Mouse (Mus musculus): Measurements from ENCODE around the gene Slc10a4. TPM values are rescaled to one million over a fixed set of nuclear protein-coding genes. Genes with fewer than 3 reads are reported as not detected.

The Slc10a4 gene
- total and polyA plus RNA-seq, 2 experiments from 2014 or later: 14.2 to 27.0 TPM

- DNase-seq (no peak), ATAC-seq (no peak)
- Histone ChIP-seq H3K9me3 (ENCODE audit: low read length) (no peaks in the 10 kb centered on the region), H3K27ac (ENCODE audit: low read depth, low read length) (no peak overlapping the region), H3K36me3 (ENCODE audit: insufficient read depth) (peaks cover 55% of the 10 kb centered on the region), H3K4me1 (ENCODE audit: insufficient read depth) (no peaks in the 10 kb centered on the region), H3K4me2 (ENCODE audit: low read depth) (no peak overlapping the region), H3K9ac (no peak overlapping the region), H3K27me3 (ENCODE audit: insufficient read depth, low read length) (no peaks in the 10 kb centered on the region), H3K4me3 (ENCODE audit: low read depth, low read length) (no peak overlapping the region)
- peak; percentile 42 for TF ChIP-seq CTCF (IDR thresholded peaks at IDR 0.05; ENCODE audit: low read depth)
- 89% methylated on average over 6 of the region's 6 CpGs for WGBS
Observed at GRCm38 (mm10) chr5:73056457-73056856, 49.8 kb downstream of the Slc10a4 start.

- no peaks in the 10 kb centered on the region for H3K4me1 ChIP-seq (ENCODE audit: insufficient read depth)
- no peak overlapping the region for H3K4me2 ChIP-seq (ENCODE audit: low read depth)
- ATAC-seq (no peak), DNase-seq (no peak)
- H3K27me3 ChIP-seq (ENCODE audit: insufficient read depth, low read length): no peaks in the 10 kb centered on the region
- H3K9ac ChIP-seq: no peak overlapping the region
- H3K27ac ChIP-seq (ENCODE audit: low read depth, low read length): no peak overlapping the region
- no peaks in the 10 kb centered on the region for H3K9me3 ChIP-seq (ENCODE audit: low read length)
- TF ChIP-seq CTCF (IDR thresholded peaks at IDR 0.05; ENCODE audit: low read depth): no peak
- H3K4me3 ChIP-seq (ENCODE audit: low read depth, low read length): no peak overlapping the region
- peaks cover 51% of the 10 kb centered on the region for H3K36me3 ChIP-seq (ENCODE audit: insufficient read depth)
- 96% methylated on average over 5 of the region's 5 CpGs for WGBS
Observed at GRCm38 (mm10) chr5:73056937-73057336, 50.3 kb downstream of the Slc10a4 start.

- H3K9ac ChIP-seq: no peak overlapping the region
- 14% methylated on average over 11 of the region's 11 CpGs for WGBS
Observed at GRCm38 (mm10) chr5:73061506-73062155, 54.9 kb downstream of the Slc10a4 start.

More at GRCm38 (mm10) chr5:73061506-73062155, 54.9 kb downstream of the Slc10a4 start:
- Histone ChIP-seq H3K27me3 (ENCODE audit: insufficient read depth, low read length) (no peaks in the 10 kb centered on the region), H3K4me3 (ENCODE audit: low read depth, low read length) (no peak overlapping the region), H3K36me3 (ENCODE audit: insufficient read depth) (peaks cover 39% of the 10 kb centered on the region), H3K9me3 (ENCODE audit: low read length) (no peaks in the 10 kb centered on the region), H3K27ac (ENCODE audit: low read depth, low read length) (no peak overlapping the region), H3K4me2 (ENCODE audit: low read depth) (no peak overlapping the region), H3K4me1 (ENCODE audit: insufficient read depth) (no peaks in the 10 kb centered on the region)
- ATAC-seq (peak; percentile 83), DNase-seq (peak; percentile 48)
- no peak for TF ChIP-seq CTCF (IDR thresholded peaks at IDR 0.05; ENCODE audit: low read depth)

Other genes starting within 250 kb of the Slc10a4 start
- 4.0 and 6.9 TPM in 2 replicates for gene Tec, start 138.4 kb upstream of the Slc10a4 start, total RNA-seq (2014; rRNA removed)
- gene Tec, start 138.4 kb upstream of the Slc10a4 start, polyA plus RNA-seq (2015; fragmentation: Nextera tagmentation; extraction: Ambion mirVana): 2.1 and 2.5 TPM in 2 replicates
- 43.4 and 48.2 TPM in 2 replicates for gene Slain2, start 92.6 kb upstream of the Slc10a4 start, total RNA-seq (2014; rRNA removed)
- gene Slain2, start 92.6 kb upstream of the Slc10a4 start, polyA plus RNA-seq (2015; fragmentation: Nextera tagmentation; extraction: Ambion mirVana): 11.3 and 12.7 TPM in 2 replicates
- not detected in 2 replicates for gene Gm10135, start 32.2 kb upstream of the Slc10a4 start, total RNA-seq (2014; rRNA removed)
- not detected in 2 replicates for gene Gm10135, start 32.2 kb upstream of the Slc10a4 start, polyA plus RNA-seq (2015; fragmentation: Nextera tagmentation; extraction: Ambion mirVana)
- 46.9 and 53.6 TPM in 2 replicates for gene Fryl, start 249.7 kb downstream of the Slc10a4 start, total RNA-seq (2014; rRNA removed)
- 10.8 and 17.7 TPM in 2 replicates for gene Fryl, start 249.7 kb downstream of the Slc10a4 start, polyA plus RNA-seq (2015; fragmentation: Nextera tagmentation; extraction: Ambion mirVana)

All from forebrain, postnatal 0 days (tissue).